Mouse (Mus musculus) adrenal gland, postnatal 0 days (tissue): ENCODE results near the gene Luzp4. TPM values are rescaled to one million over a fixed set of nuclear protein-coding genes. Genes with fewer than 3 reads are reported as not detected.

Experiments used
- polyA plus RNA-seq: library from polyadenylated mRNA; unstranded; fragments of >200 nt; fragmentation: Nextera tagmentation; extraction: Ambion mirVana; gene quantifications from 2 replicates; pipeline ENCODE4 v1.2.1, GENCODE M21; 2015

Gene Luzp4
- polyA plus RNA-seq, result not detected in 2 replicates

DNA sequence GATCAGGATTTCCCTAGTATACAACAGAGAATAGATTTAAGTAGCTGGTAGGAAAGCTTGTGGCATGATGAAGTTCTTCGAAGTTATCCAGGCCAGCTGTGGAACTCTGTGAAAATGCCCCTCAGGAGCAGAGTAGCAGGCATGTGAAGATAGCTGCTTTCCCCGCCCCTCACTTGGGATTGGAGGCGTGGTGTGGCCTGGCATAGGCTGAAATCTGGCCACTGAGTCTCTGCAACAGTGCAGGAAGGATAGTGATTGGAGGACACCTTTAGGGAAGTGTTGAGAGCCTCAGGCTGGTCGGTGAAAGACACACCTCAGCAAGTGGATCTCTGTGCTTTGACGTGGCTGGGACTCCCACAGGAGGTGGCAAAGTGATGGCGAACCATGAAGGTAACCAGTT is at the start of gene Luzp4:
Luzp4 (plus strand) TSS at position 301 of the 400 bp plus-strand sequence.

Other genes with a start within 250 kb of the Luzp4 start
- not detected in 2 replicates for gene Gm8334, start 242.5 kb upstream of the Luzp4 start, polyA plus RNA-seq
- not detected in 2 replicates for gene Gm15127, start 194.0 kb upstream of the Luzp4 start, polyA plus RNA-seq
- gene Ott, start 216.6 kb downstream of the Luzp4 start, polyA plus RNA-seq, result not detected in 2 replicates